21 mouse cellular contexts compared by ENCODE assay signal in the genomic region with DNA sequence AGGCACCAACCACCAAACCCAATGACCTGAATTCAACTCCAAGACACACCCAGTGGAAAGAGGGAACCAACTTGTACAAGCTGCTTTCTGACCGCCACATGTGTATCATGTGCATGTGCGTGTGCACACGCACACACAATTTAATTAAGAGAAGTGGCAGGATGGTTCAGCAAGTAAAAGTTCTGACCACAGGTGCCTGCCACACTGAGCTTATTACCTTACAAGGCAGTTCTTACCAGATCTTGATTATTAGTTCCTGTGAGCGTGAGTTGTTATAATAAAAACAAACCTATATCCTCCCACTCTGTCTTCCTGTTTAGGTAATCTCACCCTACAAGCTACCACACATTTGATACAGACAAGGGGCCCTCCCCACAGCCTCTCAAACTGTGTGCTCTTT. TPM values are rescaled to one million over a fixed set of nuclear protein-coding genes. Genes with fewer than 3 reads are reported as not detected.
DNase-seq lines count a peak whose midpoint lies in the region; ATAC-seq and TF ChIP-seq lines count a peak whose summit lies in the region.
"Had no signal": no experiment of that assay in that cellular context is flagged by ENCODE, and none has a peak within 500 bp of the region (broad histone marks: within the 10 kb centered on the region; RNA-seq: fewer than 3 reads in every experiment).

No protein-coding gene starts in this region.

- no peaks in the 10 kb centered on the region for H3K27me3 ChIP-seq in liver, embryonic 13.5 days
- H3K27me3 ChIP-seq in forebrain, embryonic 11.5 days (ENCODE audit: control insufficient read depth, insufficient read depth, low read length), result no peaks in the 10 kb centered on the region
- no peaks in the 10 kb centered on the region for H3K27me3 ChIP-seq in midbrain, postnatal 0 days (ENCODE audit: insufficient read depth, low read length)
- H3K27me3 ChIP-seq: embryonic facial prominence, embryonic 13.5 days; hindbrain, embryonic 15.5 days; limb, embryonic 12.5 days; lung, embryonic 15.5 days; neural tube, embryonic 15.5 days had no signal

- H3K9ac ChIP-seq in liver, embryonic 13.5 days, result 0 out of 2 replicates have a peak overlapping the region, but pooled peaks have one; percentile 39
- H3K9ac ChIP-seq in forebrain, embryonic 11.5 days (ENCODE audit: low read length), result no peak overlapping the region
- H3K9ac ChIP-seq in midbrain, postnatal 0 days (replicated peaks; ENCODE audit: low read length, poor library complexity, severe bottlenecking), result no peak overlapping the region
- H3K9ac ChIP-seq: embryonic facial prominence, embryonic 13.5 days; hindbrain, embryonic 15.5 days; limb, embryonic 12.5 days; lung, embryonic 15.5 days; neural tube, embryonic 15.5 days had no signal

- peaks cover 53% of the 10 kb centered on the region for H3K4me1 ChIP-seq in liver, embryonic 13.5 days (replicated peaks)
- 0 out of 2 replicates have a peak, but pooled peaks cover 2% of the 10 kb centered on the region for H3K4me1 ChIP-seq in forebrain, embryonic 11.5 days (replicated peaks; ENCODE audit: control insufficient read depth, insufficient read depth, low read length)
- H3K4me1 ChIP-seq in midbrain, postnatal 0 days (ENCODE audit: insufficient read depth, low read length), result peaks cover 4% of the 10 kb centered on the region; the same call in 1 of the 2 replicates

- DNase-seq in CD4-positive helper T cell, adult 2 months (ENCODE audit: low read depth, low spot score), result peak; percentile 68
- DNase-seq in liver, embryonic 13.5 days, result no peak
- no peak for DNase-seq in forebrain, embryonic 11.5 days (ENCODE audit: low spot score)
- no peak for DNase-seq in thymus, postnatal 10 days (ENCODE audit: low spot score in 2 of 2)
- no peak for DNase-seq in midbrain, postnatal 0 days (ENCODE audit: low spot score)
- DNase-seq in layer of hippocampus, adult 11-12 months (ENCODE audit: low spot score), result no peak
- DNase-seq: adrenal gland, postnatal 14 days; cerebellum, adult 11-12 months; gastrocnemius, postnatal 25 days; heart, postnatal 14 days; kidney, adult 11 months; retina, postnatal 1 day had no signal

- H3K36me3 ChIP-seq in liver, embryonic 13.5 days, result no peaks in the 10 kb centered on the region
- H3K36me3 ChIP-seq in forebrain, embryonic 11.5 days (ENCODE audit: control insufficient read depth, insufficient read depth, low read length), result no peaks in the 10 kb centered on the region
- H3K36me3 ChIP-seq in midbrain, postnatal 0 days (ENCODE audit: insufficient read depth, low read length), result no peaks in the 10 kb centered on the region
- H3K36me3 ChIP-seq: embryonic facial prominence, embryonic 13.5 days; heart, embryonic 10.5 days; hindbrain, embryonic 15.5 days; limb, embryonic 12.5 days; lung, embryonic 15.5 days; neural tube, embryonic 15.5 days had no signal

- peak overlapping the region; percentile 34 for H3K27ac ChIP-seq in liver, embryonic 13.5 days
- H3K27ac ChIP-seq in forebrain, embryonic 11.5 days (ENCODE audit: low read depth, low read length), result no peak overlapping the region
- H3K27ac ChIP-seq in midbrain, postnatal 0 days (ENCODE audit: low read depth, low read length), result no peak overlapping the region
- H3K27ac ChIP-seq: embryonic facial prominence, embryonic 13.5 days; heart, embryonic 10.5 days; hindbrain, embryonic 15.5 days; kidney, postnatal 0 days; limb, embryonic 12.5 days; lung, embryonic 15.5 days; neural tube, embryonic 15.5 days had no signal

- ATAC-seq in activated CD4-positive, CD25-positive, alpha-beta regulatory T cell, adult 4 months, result peak; percentile 92
- peak; percentile 67 for ATAC-seq in liver, embryonic 13.5 days (ENCODE audit: low read depth)
- ATAC-seq in megakaryocyte-erythroid progenitor cell, adult 5-6 weeks (replicated peaks; ENCODE audit: low FRiP score, low TSS enrichment, poor library complexity, severe bottlenecking), result peak; percentile 81
- ATAC-seq in forebrain, embryonic 11.5 days (replicated peaks; ENCODE audit: low FRiP score), result no peak
- no peak for ATAC-seq in midbrain, postnatal 0 days (ENCODE audit: low FRiP score)

- 31% methylated on average over 4 of the region's 4 CpGs for WGBS in liver, embryonic 13.5 days (ENCODE audit: insufficient replicate concordance)
- WGBS in forebrain, embryonic 11.5 days, result 94% methylated on average over 4 of the region's 4 CpGs
- 94% methylated on average over 4 of the region's 4 CpGs for WGBS in midbrain, postnatal 0 days

- H3K4me3 ChIP-seq in liver, embryonic 13.5 days (replicated peaks), result no peak overlapping the region
- no peak overlapping the region for H3K4me3 ChIP-seq in forebrain, embryonic 11.5 days (ENCODE audit: low read depth, low read length)
- no peak overlapping the region for H3K4me3 ChIP-seq in midbrain, postnatal 0 days (ENCODE audit: low read depth, low read length)
- H3K4me3 ChIP-seq: embryonic facial prominence, embryonic 13.5 days; heart, embryonic 10.5 days; hindbrain, embryonic 15.5 days; limb, embryonic 12.5 days; lung, embryonic 15.5 days; neural tube, embryonic 15.5 days had no signal

- H3K9me3 ChIP-seq in liver, embryonic 13.5 days (replicated peaks), result no peaks in the 10 kb centered on the region
- no peaks in the 10 kb centered on the region for H3K9me3 ChIP-seq in forebrain, embryonic 11.5 days (ENCODE audit: control insufficient read depth, low read length)
- H3K9me3 ChIP-seq in midbrain, postnatal 0 days (ENCODE audit: low read length), result no peaks in the 10 kb centered on the region
- H3K9me3 ChIP-seq: embryonic facial prominence, embryonic 13.5 days; heart, embryonic 10.5 days; hindbrain, embryonic 15.5 days; limb, embryonic 12.5 days; lung, embryonic 15.5 days; neural tube, embryonic 15.5 days had no signal

- H3K4me2 ChIP-seq in liver, embryonic 13.5 days, result peak overlapping the region; percentile 23; the same call in 1 of the 2 replicates
- no peak overlapping the region for H3K4me2 ChIP-seq in forebrain, embryonic 11.5 days (ENCODE audit: low read depth, low read length, severe bottlenecking)
- H3K4me2 ChIP-seq in midbrain, postnatal 0 days (ENCODE audit: low read depth, low read length, poor library complexity, severe bottlenecking), result no peak overlapping the region
- H3K4me2 ChIP-seq: embryonic facial prominence, embryonic 13.5 days; hindbrain, embryonic 15.5 days; limb, embryonic 12.5 days; lung, embryonic 15.5 days; neural tube, embryonic 15.5 days had no signal

- no peak for TF ChIP-seq CTCF in midbrain, postnatal 0 days (IDR thresholded peaks at IDR 0.05)

RNA-seq across cellular contexts. Expression of gene Smap1, which starts 6.6 kb away (rescaled TPM):
- polyA plus RNA-seq in activated CD4-positive, CD25-positive, alpha-beta regulatory T cell, adult 4 months (2017; shearing (Covaris generic)), result 10 to 100 TPM; 51.2 to 53.3 TPM
- 29.9 and 32.0 TPM in 2 replicates for polyA plus RNA-seq in liver, embryonic 13.5 days (2015; fragmentation: Nextera tagmentation; extraction: Ambion mirVana)
- 87.1 and 94.7 TPM in 2 replicates for total RNA-seq in megakaryocyte-erythroid progenitor cell, adult 5-6 weeks (2014; fragmentation: Nextera tagmentation)
- 46.3 and 52.1 TPM in 2 replicates for total RNA-seq in megakaryocyte-erythroid progenitor cell, adult 5-6 weeks (2017)
- polyA plus RNA-seq in forebrain, embryonic 11.5 days (2014; fragmentation: Nextera tagmentation; extraction: Ambion mirVana), result 55.0 and 57.8 TPM in 2 replicates
- 85.7 and 105 TPM in 2 replicates for total RNA-seq in midbrain, postnatal 0 days (2014; rRNA removed)
- 164 and 181 TPM in 2 replicates for polyA plus RNA-seq in midbrain, postnatal 0 days (2015; fragmentation: Nextera tagmentation; extraction: Ambion mirVana)

Comparison
In these comparisons a context has a peak if more than half of its experiments do, and no peak if none do; other contexts are left out.
1. ATAC-seq: peak in activated CD4-positive, CD25-positive, alpha-beta regulatory T cell, adult 4 months (single experiment), liver, embryonic 13.5 days (single experiment) and megakaryocyte-erythroid progenitor cell, adult 5-6 weeks (single experiment); none in forebrain, embryonic 11.5 days (single experiment) and midbrain, postnatal 0 days (single experiment).